Mouse (Mus musculus): ENCODE measurements around the gene Gemin5.

- TF ChIP-seq GATA2 (IDR thresholded peaks at IDR 0.05; ENCODE audit: borderline replicate concordance, low read depth, low read length) (no peak), CTCF (IDR thresholded peaks at IDR 0.05; ENCODE audit: low read depth, low read length) (no peak), GATA1 (IDR thresholded peaks at IDR 0.05; ENCODE audit: borderline replicate concordance, low read length) (no peak), TAL1 (conservative IDR thresholded peaks at IDR 0.05; ENCODE audit: low read depth, low read length) (no peak), POLR2AphosphoS5 (IDR thresholded peaks at IDR 0.05; ENCODE audit: insufficient replicate concordance, low read depth, low read length) (no peak)
Measured at GRCm38 (mm10) chr11:58126397-58127160, 41.8 kb downstream of the Gemin5 start.

Data from G1E (cell line).